Mouse (Mus musculus): ENCODE data around the gene Ikbip. TPM values are rescaled to one million over a fixed set of nuclear protein-coding genes. Genes with fewer than 3 reads are reported as not detected.

The Ikbip gene
- polyA plus RNA-seq, 1 experiment, result 5.7 TPM

- TF ChIP-seq CTCF (IDR thresholded peaks at IDR 0.05; ENCODE audit: insufficient read depth, low read length), result no peak
- no peak for TF ChIP-seq POLR2A (IDR thresholded peaks at IDR 0.05; ENCODE audit: borderline replicate concordance, extremely low read depth, low read depth, low read length)
- 82% methylated on average over 2 of the region's 2 CpGs for WGBS
- no peak overlapping the region for H3K4me3 ChIP-seq (replicated peaks; ENCODE audit: extremely low read depth, low read depth, low read length)
These were observed 6.1 kb upstream of the Ikbip start for GRCm38 (mm10) chr10:91076667-91077066.

GRCm38 (mm10) chr10:91080540-91080939 lies 2.2 kb upstream of the Ikbip start:
- no peak for TF ChIP-seq POLR2A (IDR thresholded peaks at IDR 0.05; ENCODE audit: borderline replicate concordance, extremely low read depth, low read depth, low read length)
- no peak for TF ChIP-seq CTCF (IDR thresholded peaks at IDR 0.05; ENCODE audit: insufficient read depth, low read length)
- Histone ChIP-seq H3K4me1 (ENCODE audit: control insufficient read depth, insufficient read depth, low read length) (peaks cover 2% of the 10 kb centered on the region; the same call in 1 of the 2 replicates), H3K4me3 (replicated peaks; ENCODE audit: extremely low read depth, low read depth, low read length) (peak overlapping the region; percentile 31)
- DNase-seq, result no peak
- 44% methylated on average over 5 of the region's 5 CpGs for WGBS

More at GRCm38 (mm10) chr10:91076667-91077066, 6.1 kb upstream of the Ikbip start:
- peaks cover 2% of the 10 kb centered on the region; the same call in 1 of the 2 replicates for H3K4me1 ChIP-seq (ENCODE audit: control insufficient read depth, insufficient read depth, low read length)
- no peak for DNase-seq

GRCm38 (mm10) chr10:91081959-91082507 lies 707 bp upstream of the Ikbip start:
- peaks cover 2% of the 10 kb centered on the region; the same call in 1 of the 2 replicates for H3K4me1 ChIP-seq (ENCODE audit: control insufficient read depth, insufficient read depth, low read length)
- H3K4me3 ChIP-seq (replicated peaks; ENCODE audit: extremely low read depth, low read depth, low read length), result peak overlapping the region; percentile 98
- TF ChIP-seq CTCF (IDR thresholded peaks at IDR 0.05; ENCODE audit: insufficient read depth, low read length) (no peak), POLR2A (IDR thresholded peaks at IDR 0.05; ENCODE audit: borderline replicate concordance, extremely low read depth, low read depth, low read length) (no peak)
- WGBS, result under 1% methylated on average over 27 of the region's 27 CpGs
- no peak for DNase-seq

- Histone ChIP-seq H3K4me3 (replicated peaks; ENCODE audit: extremely low read depth, low read depth, low read length) (peak overlapping the region; percentile 73), H3K4me1 (ENCODE audit: control insufficient read depth, insufficient read depth, low read length) (peaks cover 2% of the 10 kb centered on the region; the same call in 1 of the 2 replicates)
- 31% methylated on average over 12 of the region's 12 CpGs for WGBS
- TF ChIP-seq CTCF (IDR thresholded peaks at IDR 0.05; ENCODE audit: insufficient read depth, low read length) (no peak), POLR2A (IDR thresholded peaks at IDR 0.05; ENCODE audit: borderline replicate concordance, extremely low read depth, low read depth, low read length) (no peak)
- no peak for DNase-seq
These were observed 720 bp downstream of the Ikbip start for GRCm38 (mm10) chr10:91083393-91083927.

GRCm38 (mm10) chr10:91092812-91093211 lies 10.1 kb downstream of the Ikbip start:
- WGBS, result 85% methylated on average over 4 of the region's 4 CpGs
- Histone ChIP-seq H3K4me3 (replicated peaks; ENCODE audit: extremely low read depth, low read depth, low read length) (no peak overlapping the region), H3K4me1 (ENCODE audit: control insufficient read depth, insufficient read depth, low read length) (no peaks in the 10 kb centered on the region)
- TF ChIP-seq POLR2A (IDR thresholded peaks at IDR 0.05; ENCODE audit: borderline replicate concordance, extremely low read depth, low read depth, low read length) (no peak), CTCF (IDR thresholded peaks at IDR 0.05; ENCODE audit: insufficient read depth, low read length) (no peak)
- DNase-seq, result no peak

GRCm38 (mm10) chr10:91094251-91095104 lies 11.7 kb downstream of the Ikbip start:
- H3K4me1 ChIP-seq (ENCODE audit: control insufficient read depth, insufficient read depth, low read length), result no peaks in the 10 kb centered on the region
- TF ChIP-seq POLR2A (IDR thresholded peaks at IDR 0.05; ENCODE audit: borderline replicate concordance, extremely low read depth, low read depth, low read length) (no peak), CTCF (IDR thresholded peaks at IDR 0.05; ENCODE audit: insufficient read depth, low read length) (no peak)
- no peak overlapping the region for H3K4me3 ChIP-seq (replicated peaks; ENCODE audit: extremely low read depth, low read depth, low read length)
- DNase-seq, result no peak
- WGBS, result 77% methylated on average over 15 of the region's 15 CpGs

GRCm38 (mm10) chr10:91098056-91098455 lies 15.3 kb downstream of the Ikbip start:
- 77% methylated on average over 8 of the region's 8 CpGs for WGBS
- H3K4me1 ChIP-seq (ENCODE audit: control insufficient read depth, insufficient read depth, low read length), result no peaks in the 10 kb centered on the region
- DNase-seq, result no peak
- H3K4me3 ChIP-seq (replicated peaks; ENCODE audit: extremely low read depth, low read depth, low read length), result no peak overlapping the region
- TF ChIP-seq CTCF (IDR thresholded peaks at IDR 0.05; ENCODE audit: insufficient read depth, low read length), result no peak
- no peak for TF ChIP-seq POLR2A (IDR thresholded peaks at IDR 0.05; ENCODE audit: borderline replicate concordance, extremely low read depth, low read depth, low read length)

GRCm38 (mm10) chr10:91100101-91100500 lies 17.4 kb downstream of the Ikbip start:
- WGBS, result 96% methylated on average over 1 of the region's 1 CpGs
- TF ChIP-seq CTCF (IDR thresholded peaks at IDR 0.05; ENCODE audit: insufficient read depth, low read length), result no peak
- no peak for TF ChIP-seq POLR2A (IDR thresholded peaks at IDR 0.05; ENCODE audit: borderline replicate concordance, extremely low read depth, low read depth, low read length)
- DNase-seq, result no peak

GRCm38 (mm10) chr10:91101936-91102335 lies 19.2 kb downstream of the Ikbip start:
- TF ChIP-seq CTCF (IDR thresholded peaks at IDR 0.05; ENCODE audit: insufficient read depth, low read length) (no peak), POLR2A (IDR thresholded peaks at IDR 0.05; ENCODE audit: borderline replicate concordance, extremely low read depth, low read depth, low read length) (no peak)
- H3K4me1 ChIP-seq (ENCODE audit: control insufficient read depth, insufficient read depth, low read length), result no peaks in the 10 kb centered on the region
- no peak for DNase-seq
- WGBS, result 95% methylated on average over 25 of the region's 25 CpGs
- H3K4me3 ChIP-seq (replicated peaks; ENCODE audit: extremely low read depth, low read depth, low read length), result no peak overlapping the region

More at GRCm38 (mm10) chr10:91100101-91100500, 17.4 kb downstream of the Ikbip start:
- Histone ChIP-seq H3K4me3 (replicated peaks; ENCODE audit: extremely low read depth, low read depth, low read length) (no peak overlapping the region), H3K4me1 (ENCODE audit: control insufficient read depth, insufficient read depth, low read length) (no peaks in the 10 kb centered on the region)

All from lung, adult 2 months (tissue).